Mouse (Mus musculus) kidney, embryonic 16.5 days (tissue): Measurements from ENCODE around the gene Bend5. TPM values are rescaled to one million over a fixed set of nuclear protein-coding genes. Genes with fewer than 3 reads are reported as not detected.

Experiments
- ATAC-seq: fragments of 200-750 bp; cut with Nextera tagmentation; 2 replicates; pipeline ENCODE4 v1.8.0; 2017; ENCODE audit warnings: moderate TSS enrichment; ENCODE audit not compliant: low FRiP score, low TSS enrichment
- H3K27ac ChIP-seq: fragments of 300-500 bp; sonication (generic); 2 replicates; pipeline ENCODE4 v1.5.1; 2014; ENCODE audit warnings: low read length
- H3K27me3 ChIP-seq: fragments of 300-500 bp; sonication (generic); 2 replicates; pipeline ENCODE4 v1.6.1; 2014; ENCODE audit warnings: low read length, control low read depth, mixed read lengths; ENCODE audit not compliant: insufficient read depth
- H3K36me3 ChIP-seq: fragments of 300-500 bp; sonication (generic); 2 replicates; pipeline ENCODE4 v1.6.1; 2014; ENCODE audit warnings: low read length, control low read depth, mixed read lengths; ENCODE audit not compliant: insufficient read depth
- H3K4me1 ChIP-seq: fragments of 300-500 bp; sonication (generic); 2 replicates; pipeline ENCODE4 v1.6.1; 2014; ENCODE audit warnings: low read length, control low read depth, mixed read lengths; ENCODE audit not compliant: insufficient read depth
- H3K4me2 ChIP-seq: fragments of 300-500 bp; sonication (generic); replicated peaks from 2 replicates; pipeline ENCODE4 v1.6.1; 2014; ENCODE audit warnings: low read depth, low read length
- H3K4me3 ChIP-seq: fragments of 300-500 bp; sonication (generic); 2 replicates; pipeline ENCODE4 v1.5.1; 2014; ENCODE audit warnings: mild to moderate bottlenecking, low read length
- H3K9ac ChIP-seq: fragments of 300-500 bp; sonication (generic); replicated peaks from 2 replicates; pipeline ENCODE4 v1.6.1; 2014; ENCODE audit warnings: low read length
- H3K9me3 ChIP-seq: fragments of 300-500 bp; sonication (generic); 2 replicates; pipeline ENCODE4 v1.6.1; 2016; ENCODE audit warnings: low read length, control low read depth
- WGBS: fragments of 180-500 bp; shearing (Covaris S2); extraction: QIAGEN DNeasy Blood & Tissue Kit; methylation state at CpG from one replicate; pipeline ENCODE4 v1.1.7; 2014; 5-methylcytosine and 5-hydroxymethylcytosine counted together
- polyA plus RNA-seq: library from polyadenylated mRNA; unstranded; fragments of >200 nt; fragmentation: Nextera tagmentation; extraction: Ambion mirVana; gene quantifications from 2 replicates; pipeline ENCODE4 v1.2.1, GENCODE M21; 2015

Bend5 gene
- polyA plus RNA-seq, result 25.3 and 28.0 TPM in 2 replicates

- peak within 1 kb of the TSS; percentile 91 for H3K27ac ChIP-seq
- H3K4me3 ChIP-seq, result peak within 1 kb of the TSS; percentile 93
- WGBS, result under 1% methylated on average over 53 of the region's 66 CpGs
- peak within 1 kb of the TSS; percentile 68 for H3K4me2 ChIP-seq
- H3K4me1 ChIP-seq, result peaks cover 18% of the 10 kb centered on the region
- H3K9ac ChIP-seq, result peak within 1 kb of the TSS; percentile 95
- peaks cover 8% of the 10 kb centered on the region for H3K36me3 ChIP-seq
- ATAC-seq, result peak; percentile 96
- no peaks in the 10 kb centered on the region for H3K27me3 ChIP-seq
- H3K9me3 ChIP-seq, result no peaks in the 10 kb centered on the region
Observed at GRCm38 (mm10) chr4:111414818-111415488, at the start of gene Bend5. TSS of gene Bend5 (plus strand) at chr4:111415006.

- H3K9me3 ChIP-seq, result no peaks in the 10 kb centered on the region
- WGBS, result 58% methylated on average over 2 of the region's 2 CpGs
- no peaks in the 10 kb centered on the region for H3K4me1 ChIP-seq
- no peak for ATAC-seq
- no peaks in the 10 kb centered on the region for H3K27me3 ChIP-seq
- no peak overlapping the region for H3K9ac ChIP-seq
- no peaks in the 10 kb centered on the region for H3K36me3 ChIP-seq
- H3K4me3 ChIP-seq, result no peak overlapping the region
- H3K4me2 ChIP-seq, result no peak overlapping the region
- H3K27ac ChIP-seq, result no peak overlapping the region
Observed at GRCm38 (mm10) chr4:111367771-111368170, 47.0 kb upstream of the Bend5 start.

GRCm38 (mm10) chr4:111377159-111377558, 37.6 kb upstream of the Bend5 start:
- Histone ChIP-seq H3K4me1 (no peaks in the 10 kb centered on the region), H3K4me2 (no peak overlapping the region), H3K9ac (no peak overlapping the region), H3K27me3 (no peaks in the 10 kb centered on the region), H3K36me3 (no peaks in the 10 kb centered on the region), H3K4me3 (no peak overlapping the region), H3K9me3 (no peaks in the 10 kb centered on the region), H3K27ac (no peak overlapping the region)
- peak; percentile 76; the same call in 1 of the 2 replicates for ATAC-seq

GRCm38 (mm10) chr4:111378071-111378470, 36.7 kb upstream of the Bend5 start:
- peak; percentile 49; the same call in 1 of the 2 replicates for ATAC-seq
- Histone ChIP-seq H3K36me3 (no peaks in the 10 kb centered on the region), H3K27ac (peak overlapping the region; percentile 46; the same call in 1 of the 2 replicates), H3K4me1 (no peaks in the 10 kb centered on the region), H3K4me2 (no peak overlapping the region), H3K4me3 (no peak overlapping the region), H3K9ac (no peak overlapping the region), H3K9me3 (no peaks in the 10 kb centered on the region), H3K27me3 (no peaks in the 10 kb centered on the region)
- 84% methylated on average over 3 of the region's 3 CpGs for WGBS

GRCm38 (mm10) chr4:111383101-111383500, 31.7 kb upstream of the Bend5 start:
- Histone ChIP-seq H3K4me2 (no peak overlapping the region), H3K9me3 (peaks cover 2% of the 10 kb centered on the region; the same call in 1 of the 2 replicates), H3K27ac (no peak overlapping the region), H3K27me3 (no peaks in the 10 kb centered on the region), H3K9ac (no peak overlapping the region), H3K4me3 (no peak overlapping the region), H3K4me1 (no peaks in the 10 kb centered on the region), H3K36me3 (no peaks in the 10 kb centered on the region)
- WGBS, result 50% methylated on average over 2 of the region's 2 CpGs
- peak; percentile 76; the same call in 1 of the 2 replicates for ATAC-seq

GRCm38 (mm10) chr4:111390736-111391135, 24.1 kb upstream of the Bend5 start:
- H3K4me1 ChIP-seq, result no peaks in the 10 kb centered on the region
- no peak for ATAC-seq
- no peak overlapping the region for H3K9ac ChIP-seq
- H3K4me3 ChIP-seq, result no peak overlapping the region
- H3K4me2 ChIP-seq, result no peak overlapping the region
- no peaks in the 10 kb centered on the region for H3K36me3 ChIP-seq
- H3K9me3 ChIP-seq, result peaks cover 2% of the 10 kb centered on the region; the same call in 1 of the 2 replicates
- H3K27me3 ChIP-seq, result no peaks in the 10 kb centered on the region
- no peak overlapping the region for H3K27ac ChIP-seq

- H3K4me2 ChIP-seq, result no peak overlapping the region
- no peaks in the 10 kb centered on the region for H3K9me3 ChIP-seq
- H3K9ac ChIP-seq, result no peak overlapping the region
- no peak overlapping the region for H3K4me3 ChIP-seq
- no peaks in the 10 kb centered on the region for H3K36me3 ChIP-seq
- H3K27ac ChIP-seq, result no peak overlapping the region
- H3K27me3 ChIP-seq, result no peaks in the 10 kb centered on the region
- ATAC-seq, result no peak
- no peaks in the 10 kb centered on the region for H3K4me1 ChIP-seq
Observed at GRCm38 (mm10) chr4:111399784-111400183, 15.0 kb upstream of the Bend5 start.

- H3K27ac ChIP-seq, result no peak overlapping the region
- H3K36me3 ChIP-seq, result no peaks in the 10 kb centered on the region
- no peaks in the 10 kb centered on the region for H3K9me3 ChIP-seq
- no peaks in the 10 kb centered on the region for H3K4me1 ChIP-seq
- H3K4me2 ChIP-seq, result no peak overlapping the region
- H3K9ac ChIP-seq, result no peak overlapping the region
- H3K27me3 ChIP-seq, result no peaks in the 10 kb centered on the region
- 21% methylated on average over 2 of the region's 2 CpGs for WGBS
- no peak for ATAC-seq
- H3K4me3 ChIP-seq, result no peak overlapping the region
Observed at GRCm38 (mm10) chr4:111400676-111401075, 14.1 kb upstream of the Bend5 start.

- no peak for ATAC-seq
- 39% methylated on average over 1 of the region's 1 CpGs for WGBS
- H3K36me3 ChIP-seq, result no peaks in the 10 kb centered on the region
- H3K4me1 ChIP-seq, result no peaks in the 10 kb centered on the region
- H3K9me3 ChIP-seq, result no peaks in the 10 kb centered on the region
- H3K9ac ChIP-seq, result no peak overlapping the region
- H3K27ac ChIP-seq, result no peak overlapping the region
- H3K4me2 ChIP-seq, result no peak overlapping the region
- H3K27me3 ChIP-seq, result no peaks in the 10 kb centered on the region
- no peak overlapping the region for H3K4me3 ChIP-seq
Observed at GRCm38 (mm10) chr4:111403243-111403642, 11.6 kb upstream of the Bend5 start.

- 76% methylated on average over 4 of the region's 4 CpGs for WGBS
- ATAC-seq, result no peak
- no peak overlapping the region for H3K27ac ChIP-seq
- H3K9ac ChIP-seq, result no peak overlapping the region
- no peak overlapping the region for H3K4me3 ChIP-seq
- no peaks in the 10 kb centered on the region for H3K27me3 ChIP-seq
- H3K4me2 ChIP-seq, result no peak overlapping the region
- no peaks in the 10 kb centered on the region for H3K9me3 ChIP-seq
- H3K36me3 ChIP-seq, result no peaks in the 10 kb centered on the region
- peaks cover 4% of the 10 kb centered on the region; the same call in 1 of the 2 replicates for H3K4me1 ChIP-seq
Observed at GRCm38 (mm10) chr4:111410731-111411130, 4.1 kb upstream of the Bend5 start.
